Mouse (Mus musculus) heart, embryonic 14.5 days (tissue): Measurements from ENCODE around the gene Lingo2. TPM values are rescaled to one million over a fixed set of nuclear protein-coding genes. Genes with fewer than 3 reads are reported as not detected.

Experiments
- ATAC-seq: fragments of 200-750 bp; cut with Nextera tagmentation; 2 replicates; pipeline ENCODE4 v1.8.0; 2017; ENCODE audit warnings: low read depth, moderate TSS enrichment; ENCODE audit not compliant: insufficient number of reproducible peaks, insufficient read depth, low FRiP score
- H3K27ac ChIP-seq, 2 experiments: fragments of 200-500 bp in 1 of 2; fragments of 300-500 bp in 1 of 2; sonication (generic) in 1 of 2; replicated peaks in 1 of 2; 2 replicates each; pipeline ENCODE4 v1.5.1; 2012 to 2014; ENCODE audit warnings: low read depth in 2 of 2, low read length in 2 of 2, control low read depth in 1 of 2, mild to moderate bottlenecking in 1 of 2, mixed read lengths in 1 of 2; ENCODE audit not compliant: control insufficient read depth in 1 of 2, insufficient read depth in 1 of 2
- H3K27me3 ChIP-seq: fragments of 300-500 bp; sonication (generic); 2 replicates; pipeline ENCODE4 v1.6.1; 2014; ENCODE audit warnings: mild to moderate bottlenecking, low read length, control low read depth; ENCODE audit not compliant: control insufficient read depth, insufficient read depth
- H3K36me3 ChIP-seq: fragments of 300-500 bp; sonication (generic); 2 replicates; pipeline ENCODE4 v1.6.1; 2014; ENCODE audit warnings: mild to moderate bottlenecking, control low read depth, low read length, mixed read lengths; ENCODE audit not compliant: control insufficient read depth, insufficient read depth
- H3K4me1 ChIP-seq, 2 experiments: fragments of 200-500 bp in 1 of 2; fragments of 300-500 bp in 1 of 2; sonication (generic) in 1 of 2; 2 replicates each; pipeline ENCODE4 v1.6.1; 2012 to 2014; ENCODE audit warnings: low read length in 2 of 2, control low read depth in 1 of 2, mixed read lengths in 1 of 2; ENCODE audit not compliant: control insufficient read depth in 2 of 2, insufficient read depth in 2 of 2
- H3K4me2 ChIP-seq: fragments of 300-500 bp; sonication (generic); 2 replicates; pipeline ENCODE4 v1.6.1; 2014; ENCODE audit warnings: mild to moderate bottlenecking, low read length
- H3K4me3 ChIP-seq, 2 experiments: fragments of 200-500 bp in 1 of 2; fragments of 300-500 bp in 1 of 2; sonication (generic) in 1 of 2; 2 replicates each; pipeline ENCODE4 v1.5.1; 2012 to 2014; ENCODE audit warnings: low read length in 2 of 2, mild to moderate bottlenecking in 2 of 2, control low read depth in 1 of 2, low read depth in 1 of 2, moderate library complexity in 1 of 2; ENCODE audit not compliant: control insufficient read depth in 1 of 2, insufficient read depth in 1 of 2
- H3K9ac ChIP-seq: fragments of 300-500 bp; sonication (generic); 2 replicates; pipeline ENCODE4 v1.6.1; 2014; ENCODE audit warnings: mild to moderate bottlenecking, low read length
- H3K9me3 ChIP-seq: fragments of 300-500 bp; sonication (generic); 2 replicates; pipeline ENCODE4 v1.6.1; 2016; ENCODE audit warnings: low read length, control low read depth; ENCODE audit not compliant: control insufficient read depth
- WGBS: fragments of 180-500 bp; shearing (Covaris S2); extraction: QIAGEN DNeasy Blood & Tissue Kit; methylation state at CpG from one replicate; pipeline ENCODE4 v1.1.7; 2014; 5-methylcytosine and 5-hydroxymethylcytosine counted together
- polyA plus RNA-seq: library from polyadenylated mRNA; unstranded; fragments of >200 nt; fragmentation: Nextera tagmentation; extraction: Ambion mirVana; gene quantifications from 2 replicates; pipeline ENCODE4 v1.2.1, GENCODE M21; 2014

Gene Lingo2
- polyA plus RNA-seq, 1 experiment from 2014 or later: 0.39 TPM

GRCm38 (mm10) chr4:36540664-36541360 is 410.7 kb downstream of the Lingo2 start:
- no peaks in the 10 kb centered on the region for H3K36me3 ChIP-seq

GRCm38 (mm10) chr4:36533895-36534294 is 417.7 kb downstream of the Lingo2 start:
- 60% methylated on average over 2 of the region's 2 CpGs for WGBS
- ATAC-seq: no peak

More at GRCm38 (mm10) chr4:36540664-36541360, 410.7 kb downstream of the Lingo2 start:
- H3K9ac ChIP-seq: no peak overlapping the region
- H3K27ac ChIP-seq: no peak overlapping the region
- 43% methylated on average over 2 of the region's 2 CpGs for WGBS
- H3K4me3 ChIP-seq: no peak overlapping the region
- no peak for ATAC-seq
- H3K9me3 ChIP-seq: no peaks in the 10 kb centered on the region
- no peaks in the 10 kb centered on the region for H3K4me1 ChIP-seq
- no peak overlapping the region for H3K4me2 ChIP-seq
- H3K27me3 ChIP-seq: no peaks in the 10 kb centered on the region

GRCm38 (mm10) chr4:36490255-36490654 is 461.3 kb downstream of the Lingo2 start:
- no peak overlapping the region for H3K4me2 ChIP-seq
- H3K27ac ChIP-seq: no peak overlapping the region
- H3K36me3 ChIP-seq: no peaks in the 10 kb centered on the region
- H3K4me1 ChIP-seq: no peaks in the 10 kb centered on the region
- no peak for ATAC-seq
- H3K4me3 ChIP-seq: no peak overlapping the region
- H3K9me3 ChIP-seq: no peaks in the 10 kb centered on the region
- H3K27me3 ChIP-seq: no peaks in the 10 kb centered on the region
- whole genome bisulfite sequencing: 63% methylated on average over 1 of the region's 1 CpGs
- no peak overlapping the region for H3K9ac ChIP-seq

More at GRCm38 (mm10) chr4:36533895-36534294, 417.7 kb downstream of the Lingo2 start:
- Histone ChIP-seq H3K4me2 (no peak overlapping the region), H3K27me3 (no peaks in the 10 kb centered on the region), H3K27ac (no peak overlapping the region), H3K9me3 (no peaks in the 10 kb centered on the region), H3K36me3 (no peaks in the 10 kb centered on the region), H3K9ac (no peak overlapping the region), H3K4me3 (no peak overlapping the region), H3K4me1 (no peaks in the 10 kb centered on the region)

- H3K4me1 ChIP-seq: no peaks in the 10 kb centered on the region
- no peak for ATAC-seq
- H3K36me3 ChIP-seq: no peaks in the 10 kb centered on the region
- no peak overlapping the region for H3K27ac ChIP-seq
- H3K9ac ChIP-seq: no peak overlapping the region
- no peak overlapping the region for H3K4me3 ChIP-seq
- no peaks in the 10 kb centered on the region for H3K27me3 ChIP-seq
- WGBS: 73% methylated on average over 3 of the region's 3 CpGs
- H3K4me2 ChIP-seq: no peak overlapping the region
- no peaks in the 10 kb centered on the region for H3K9me3 ChIP-seq
Measured at GRCm38 (mm10) chr4:36435211-36435610, 516.3 kb downstream of the Lingo2 start.

GRCm38 (mm10) chr4:36426192-36426591 is 525.4 kb downstream of the Lingo2 start:
- Histone ChIP-seq H3K4me1 (no peaks in the 10 kb centered on the region), H3K9ac (no peak overlapping the region), H3K27me3 (no peaks in the 10 kb centered on the region), H3K9me3 (no peaks in the 10 kb centered on the region), H3K36me3 (no peaks in the 10 kb centered on the region), H3K4me3 (no peak overlapping the region), H3K4me2 (no peak overlapping the region), H3K27ac (no peak overlapping the region)
- no peak for ATAC-seq
- 57% methylated on average over 5 of the region's 5 CpGs for WGBS

GRCm38 (mm10) chr4:36407350-36407749 is 544.2 kb downstream of the Lingo2 start:
- ATAC-seq: no peak
- 82% methylated on average over 3 of the region's 3 CpGs for WGBS
- no peaks in the 10 kb centered on the region for H3K27me3 ChIP-seq
- H3K27ac ChIP-seq: no peak overlapping the region
- H3K36me3 ChIP-seq: no peaks in the 10 kb centered on the region
- no peaks in the 10 kb centered on the region for H3K9me3 ChIP-seq
- H3K9ac ChIP-seq: no peak overlapping the region
- no peak overlapping the region for H3K4me3 ChIP-seq
- H3K4me1 ChIP-seq: no peaks in the 10 kb centered on the region
- no peak overlapping the region for H3K4me2 ChIP-seq

GRCm38 (mm10) chr4:36368925-36369324 is 582.6 kb downstream of the Lingo2 start:
- Histone ChIP-seq H3K27ac (no peak overlapping the region), H3K4me1 (no peaks in the 10 kb centered on the region), H3K9ac (no peak overlapping the region), H3K27me3 (no peaks in the 10 kb centered on the region), H3K4me3 (no peak overlapping the region), H3K9me3 (no peaks in the 10 kb centered on the region), H3K36me3 (no peaks in the 10 kb centered on the region), H3K4me2 (no peak overlapping the region)
- ATAC-seq: no peak
- WGBS: 73% methylated on average over 3 of the region's 3 CpGs

- no peak for ATAC-seq
- Histone ChIP-seq H3K27me3 (no peaks in the 10 kb centered on the region), H3K4me3 (no peak overlapping the region), H3K36me3 (no peaks in the 10 kb centered on the region), H3K4me2 (no peak overlapping the region), H3K4me1 (no peaks in the 10 kb centered on the region), H3K27ac (no peak overlapping the region), H3K9me3 (no peaks in the 10 kb centered on the region), H3K9ac (no peak overlapping the region)
- 81% methylated on average over 2 of the region's 2 CpGs for WGBS
Measured at GRCm38 (mm10) chr4:36354401-36354800, 597.1 kb downstream of the Lingo2 start.
